Mouse (Mus musculus) heart, postnatal 4 days (tissue): ENCODE measurements around the gene Fgd6. TPM values are rescaled to one million over a fixed set of nuclear protein-coding genes. Genes with fewer than 3 reads are reported as not detected.
A peak's percentile ranks its signal among the peaks of the same experiment; 100 is the strongest.

Source experiments
- DNase-seq: peaks from one replicate; pipeline ENCODE4 v3.0.0; 2021
- total RNA-seq, 2 experiments: library from RNA; stranded (reverse); gene quantifications; 2 replicates each; pipeline ENCODE4 v1.2.3; 2021

Gene Fgd6
- total RNA-seq, 2 experiments from 2014 or later, result 5.5 to 6.1 TPM

DNA sequence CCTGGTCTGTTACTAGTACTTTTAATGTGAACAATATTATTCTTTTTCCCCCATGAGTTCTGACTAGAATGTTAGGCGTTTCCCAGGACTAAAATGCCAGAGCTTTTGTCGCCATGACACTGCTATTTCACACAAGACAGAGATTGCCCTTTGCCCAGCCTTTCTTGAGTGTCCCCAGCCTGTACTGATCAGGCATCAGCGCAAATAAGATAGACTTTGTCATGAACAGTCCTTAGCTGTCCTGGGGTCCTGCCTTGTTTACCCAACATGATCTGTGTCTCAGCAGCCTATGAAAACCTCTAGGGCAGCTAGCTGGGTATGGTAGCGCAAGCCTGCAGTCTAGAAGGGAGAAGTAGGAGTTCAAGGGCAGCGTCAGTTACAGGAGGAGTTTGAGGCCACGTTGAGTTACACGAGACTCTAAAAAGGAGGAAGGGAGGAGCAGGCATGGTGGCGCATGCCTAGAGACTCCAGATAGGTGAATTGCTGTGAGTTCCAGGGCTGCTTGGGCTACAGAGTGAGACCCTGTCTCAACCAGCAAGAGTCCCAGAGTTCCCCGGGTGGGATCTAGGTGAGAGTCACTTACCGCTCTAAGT is 103.2 kb downstream of the Fgd6 start:
- no peak for DNase-seq

- no peak for DNase-seq
Observed at GRCm38 (mm10) chr10:94140227-94140931, 104.6 kb downstream of the Fgd6 start.

DNA sequence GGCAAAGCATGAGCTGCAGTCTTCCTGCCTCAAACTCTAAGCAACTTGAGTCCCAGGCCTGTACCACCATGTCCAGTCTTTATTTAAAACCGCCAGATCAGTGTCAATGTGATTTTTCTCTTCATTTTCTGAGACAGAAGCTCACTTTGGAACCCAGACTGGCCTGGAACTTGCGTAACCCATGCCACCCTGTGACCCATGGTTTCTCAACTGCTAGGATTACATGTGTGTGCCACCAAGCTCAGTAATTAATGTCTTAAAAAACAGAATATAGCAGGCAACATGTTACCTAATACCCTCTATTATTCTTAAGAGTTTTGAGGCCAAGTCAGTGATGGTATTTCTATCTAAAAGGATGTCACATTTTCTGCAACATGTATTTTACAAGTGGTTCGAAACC is 106.6 kb downstream of the Fgd6 start:
- DNase-seq, result no peak

DNA sequence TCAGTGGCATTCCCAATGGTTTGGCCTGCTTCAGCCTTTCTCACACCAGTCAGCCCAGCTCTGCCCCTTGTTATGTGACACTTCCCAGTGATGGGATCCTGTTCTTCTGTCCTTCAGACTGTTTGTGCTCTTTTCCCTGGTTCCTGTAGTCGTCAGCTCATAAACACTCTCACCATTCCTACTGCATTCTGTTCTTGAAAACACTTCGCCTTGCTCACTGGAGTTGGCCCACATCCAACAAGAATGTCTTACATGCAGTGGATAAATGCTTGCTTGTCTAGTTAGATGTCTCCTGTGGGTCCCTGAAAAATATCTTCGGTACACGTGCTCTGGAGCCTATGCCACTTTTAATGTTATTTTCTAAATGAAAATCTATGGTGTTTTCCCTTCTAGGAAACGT is 108.8 kb downstream of the Fgd6 start:
- DNase-seq, result no peak

DNA sequence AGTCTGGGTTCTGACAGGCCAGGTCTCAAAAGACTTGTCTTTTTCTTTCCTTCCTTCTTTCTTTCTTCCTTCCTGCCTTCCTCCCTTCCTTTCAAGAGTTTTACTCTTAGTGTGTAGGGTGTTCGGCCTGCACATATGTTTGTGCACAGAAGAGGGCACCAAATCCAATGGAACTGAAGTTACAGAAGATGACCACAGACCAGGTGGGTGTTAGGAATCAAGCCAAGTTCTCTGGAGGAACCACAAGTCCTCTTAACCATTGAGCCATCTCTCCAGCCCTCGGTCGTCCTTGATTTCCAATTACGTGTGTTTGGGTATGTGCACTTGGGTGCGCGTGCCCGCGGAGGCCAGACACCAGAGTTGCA is 111.6 kb downstream of the Fgd6 start:
- no peak for DNase-seq

- peak; percentile 93 for DNase-seq
Observed at GRCm38 (mm10) chr10:94147756-94148531, 112.1 kb downstream of the Fgd6 start, which contains the start of gene Nr2c1. TSS of gene Nr2c1 (plus strand) at chr10:94148023.

- DNase-seq, result no peak
Observed at GRCm38 (mm10) chr10:94151488-94151887, 115.7 kb downstream of the Fgd6 start.

GRCm38 (mm10) chr10:94153841-94154240 is 118.0 kb downstream of the Fgd6 start:
- DNase-seq, result no peak

DNA sequence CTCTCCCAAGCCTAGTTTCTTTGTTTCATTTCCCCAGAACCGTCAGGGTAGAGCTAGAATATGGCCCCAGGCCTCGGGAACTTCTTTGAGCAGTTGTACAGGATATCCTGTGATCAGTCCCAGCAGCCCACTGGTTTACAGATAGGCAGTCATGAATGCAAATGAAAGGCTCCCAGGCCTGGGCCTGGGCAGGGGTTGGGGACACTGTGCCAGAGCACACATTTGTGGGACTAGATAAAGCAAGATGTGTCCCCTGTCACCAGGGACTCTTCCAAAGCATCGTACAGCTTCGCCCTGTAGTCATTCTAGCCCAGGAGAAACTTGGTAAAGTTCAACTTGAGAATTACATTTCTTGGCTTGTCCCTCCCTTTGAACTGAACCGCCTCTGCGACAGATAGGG is 123.2 kb downstream of the Fgd6 start:
- DNase-seq, result no peak

DNA sequence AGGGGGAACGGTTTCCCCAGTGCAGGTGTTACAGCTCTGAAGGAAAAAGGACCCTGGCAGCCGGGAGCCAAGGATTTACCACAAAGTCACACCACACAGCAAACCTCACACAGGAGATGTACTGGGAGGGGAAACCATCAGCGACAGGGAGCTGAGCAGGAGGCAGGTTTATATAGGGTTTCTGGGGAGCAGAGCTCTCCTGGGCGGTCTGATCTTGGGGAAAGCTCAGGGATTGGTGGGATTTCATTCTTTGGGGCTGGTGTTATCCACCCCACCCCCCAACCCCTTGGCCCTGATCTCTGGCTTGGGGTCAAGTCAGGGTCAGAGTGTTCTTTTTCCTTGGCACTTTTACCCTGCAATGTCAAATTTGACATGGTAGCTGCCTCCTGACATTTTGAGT is 123.6 kb downstream of the Fgd6 start:
- DNase-seq, result no peak

- DNase-seq, result no peak
Observed at GRCm38 (mm10) chr10:94161051-94161765, 125.4 kb downstream of the Fgd6 start.

DNA sequence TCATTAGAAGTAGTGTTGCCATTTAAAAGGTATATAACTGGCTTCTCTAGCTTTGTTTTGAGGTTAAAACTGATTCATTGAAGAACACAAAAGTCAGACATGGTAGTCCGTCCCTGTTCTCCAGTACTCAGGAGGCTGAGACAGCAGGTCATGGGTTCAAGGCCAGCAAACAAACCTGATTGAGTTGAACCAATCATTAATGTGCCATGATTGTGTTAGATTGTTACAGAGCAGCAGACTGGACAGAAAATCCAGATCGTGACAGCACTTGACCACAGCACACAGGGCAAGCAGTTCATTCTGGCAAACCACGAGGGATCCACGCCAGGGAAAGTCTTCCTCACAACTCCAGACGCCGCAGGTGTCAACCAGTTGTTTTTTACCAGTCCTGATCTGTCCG is 126.2 kb downstream of the Fgd6 start:
- no peak for DNase-seq

- DNase-seq, result no peak
Observed at GRCm38 (mm10) chr10:94164104-94164845, 128.5 kb downstream of the Fgd6 start.

DNA sequence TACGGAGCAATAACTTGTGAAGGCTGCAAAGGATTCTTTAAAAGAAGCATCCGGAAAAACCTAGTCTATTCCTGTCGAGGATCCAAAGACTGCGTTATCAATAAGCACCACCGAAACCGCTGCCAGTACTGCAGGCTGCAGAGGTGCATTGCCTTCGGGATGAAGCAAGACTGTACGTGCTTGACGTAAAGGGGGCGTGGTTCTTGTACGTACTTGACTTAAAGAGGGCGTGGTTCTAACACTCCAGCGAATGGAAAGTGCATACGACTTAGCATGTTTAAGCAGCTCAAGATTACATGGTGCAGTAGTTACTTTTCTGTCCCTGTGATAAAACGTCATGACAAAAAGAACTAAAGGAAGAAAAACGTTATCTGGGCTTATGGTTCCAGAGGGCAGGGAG is 129.6 kb downstream of the Fgd6 start:
- DNase-seq, result no peak

GRCm38 (mm10) chr10:94167051-94167750 is 131.4 kb downstream of the Fgd6 start:
- no peak for DNase-seq

DNA sequence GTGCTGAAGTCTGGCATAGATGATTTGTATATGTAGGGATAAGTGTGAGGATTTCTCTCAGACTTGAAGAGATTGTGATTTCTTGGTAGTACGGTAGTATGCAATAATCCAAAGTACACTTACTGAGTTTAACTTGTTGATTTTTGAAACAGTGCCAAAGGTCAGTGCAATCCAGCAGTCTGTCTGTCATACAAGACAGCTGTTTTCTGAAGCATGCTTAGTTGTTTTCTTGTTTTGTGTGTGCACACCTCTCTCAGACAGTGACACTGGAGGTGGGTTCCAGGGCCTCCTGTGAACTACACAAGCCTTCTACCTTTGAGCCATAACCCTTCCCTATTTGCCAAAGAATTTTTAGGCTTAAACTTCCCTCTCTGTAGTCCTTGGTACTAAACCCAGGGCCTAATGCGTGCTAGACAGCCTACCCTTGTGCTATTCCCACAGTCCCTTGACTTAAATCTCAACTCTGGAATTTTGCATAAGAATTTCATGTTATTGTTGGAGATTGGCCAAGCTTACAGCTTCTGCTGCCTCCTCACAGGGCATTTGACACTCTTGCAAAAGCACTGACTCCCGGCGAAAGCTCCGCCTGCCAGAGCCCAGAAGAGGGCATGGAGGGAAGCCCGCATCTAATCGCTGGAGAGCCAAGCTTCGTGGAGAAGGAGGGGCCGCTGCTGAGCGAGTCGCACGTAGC is 135.8 kb downstream of the Fgd6 start:
- DNase-seq, result no peak

GRCm38 (mm10) chr10:94172137-94172536 is 136.3 kb downstream of the Fgd6 start:
- no peak for DNase-seq

- DNase-seq, result no peak
Observed at GRCm38 (mm10) chr10:94172706-94173105, 136.9 kb downstream of the Fgd6 start.

GRCm38 (mm10) chr10:94174652-94175051 is 138.9 kb downstream of the Fgd6 start:
- no peak for DNase-seq

- DNase-seq, result no peak
Observed at GRCm38 (mm10) chr10:94183199-94183598, 147.4 kb downstream of the Fgd6 start.
